Mouse (Mus musculus) frontal cortex, adult (tissue): ENCODE results near the gene Prorsd1.

Experiments used
- ATAC-seq: cut with Nextera tagmentation; 2 replicates; pipeline ENCODE4 v1.9.2; 2017; ENCODE audit warnings: mild to moderate bottlenecking, moderate library complexity, mixed read lengths; ENCODE audit not compliant: low TSS enrichment

The Prorsd1 gene

DNA sequence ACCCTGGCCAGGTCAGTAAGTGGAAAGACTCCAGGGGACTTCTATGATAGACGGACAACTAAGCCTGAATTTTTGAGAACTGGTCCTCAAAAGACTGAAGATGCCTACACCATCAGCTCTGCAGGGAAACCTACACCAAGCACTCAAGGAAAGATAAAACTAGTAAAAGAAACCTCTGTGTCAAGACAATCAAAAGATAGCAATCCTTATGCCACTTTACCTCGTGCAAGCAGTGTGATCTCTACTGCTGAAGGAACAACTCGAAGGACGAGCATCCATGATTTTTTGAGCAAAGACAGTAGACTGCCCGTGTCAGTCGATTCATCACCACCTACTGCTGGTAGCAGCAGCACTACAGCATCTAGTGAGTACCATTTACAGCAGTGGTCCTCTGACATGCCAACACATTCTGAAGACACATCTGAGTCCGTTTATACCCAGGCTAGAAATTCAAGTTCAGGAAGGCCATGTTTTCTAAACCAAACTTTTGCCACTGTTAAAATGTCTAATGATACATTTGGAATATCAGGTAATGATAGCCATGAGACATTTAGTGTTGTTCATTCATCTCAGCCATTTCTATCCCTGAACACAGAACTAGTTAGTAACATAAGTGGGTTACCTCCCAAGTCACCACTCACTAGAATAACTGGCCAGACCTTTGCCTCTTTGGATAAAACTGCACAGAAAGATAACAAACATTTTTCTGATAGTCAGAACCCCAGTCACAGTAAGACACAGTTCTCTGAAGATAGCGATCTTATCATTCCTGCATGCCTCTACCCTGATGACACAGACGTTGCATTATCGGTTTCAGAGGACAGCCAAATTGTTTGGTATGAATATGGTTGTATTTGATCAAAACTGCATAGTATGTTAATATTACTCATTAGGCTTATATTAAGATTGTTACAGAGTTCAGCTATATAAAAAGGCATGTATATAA is 10.6 kb downstream of the Prorsd1 start:
- ATAC-seq, result no peak

DNA sequence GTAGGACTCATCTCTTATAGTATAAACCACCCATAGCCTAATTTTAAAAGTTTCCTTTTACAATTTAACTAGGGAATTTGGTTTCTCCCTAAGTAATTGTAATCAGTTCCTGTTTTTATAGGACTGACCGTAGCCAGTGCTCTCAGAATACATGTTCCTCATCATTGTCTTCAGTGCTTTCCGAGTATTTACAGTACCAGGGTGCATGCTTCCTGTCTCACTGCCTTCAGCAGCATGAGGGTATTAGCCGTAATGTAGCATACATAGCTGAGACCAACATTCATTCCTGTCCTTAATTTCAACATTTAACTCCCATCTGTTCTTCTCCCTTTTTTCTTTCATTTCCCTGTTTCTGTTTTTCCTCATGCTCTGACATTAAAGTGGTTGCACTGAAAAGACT is 17.9 kb downstream of the Prorsd1 start:
- no peak for ATAC-seq

DNA sequence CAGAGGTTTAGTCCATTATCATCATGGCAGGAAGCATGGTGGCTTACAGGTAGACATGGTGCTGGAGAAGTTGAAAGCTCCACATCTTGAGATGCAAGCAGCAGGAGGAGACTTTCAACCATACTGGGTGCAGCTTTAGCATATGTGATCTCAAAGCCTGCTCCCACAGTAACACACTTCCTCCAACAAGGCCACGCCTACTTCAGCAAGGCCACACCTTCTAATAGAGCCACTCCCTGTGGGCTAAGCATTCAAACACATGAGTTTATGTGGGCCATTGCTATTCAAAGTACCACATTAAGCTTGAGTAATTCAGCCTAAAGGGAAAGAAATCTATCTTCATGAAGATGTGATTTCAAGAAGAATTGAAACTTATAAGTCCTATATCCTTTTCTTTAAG is 21.7 kb downstream of the Prorsd1 start:
- ATAC-seq, result no peak

DNA sequence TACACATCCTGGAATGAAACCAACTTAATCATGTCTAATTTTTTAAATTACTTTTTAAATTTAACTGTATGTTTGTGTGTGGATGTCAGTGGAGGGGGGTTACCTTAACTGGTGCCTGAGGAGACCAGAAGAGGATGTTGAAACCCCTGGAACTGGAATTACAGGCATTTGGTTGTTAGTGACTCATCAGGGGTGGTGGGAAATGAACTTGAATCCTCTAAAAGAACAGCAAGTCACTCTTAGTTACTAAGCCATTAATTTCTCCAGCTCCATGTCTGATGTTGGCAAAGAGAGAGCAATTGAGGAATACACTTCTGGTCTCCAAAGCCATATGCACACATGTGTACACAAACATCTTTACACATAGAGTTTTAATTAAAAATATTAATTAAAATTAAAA is 40.2 kb downstream of the Prorsd1 start:
- no peak for ATAC-seq
